Mouse (Mus musculus): ENCODE results near the gene 4933424G06Rik.

Gene 4933424G06Rik

GRCm38 (mm10) chr1:36768786-36769185 is 58.8 kb downstream of the 4933424G06Rik start:
- no peak for DNase-seq (ENCODE audit: extremely low read depth, insufficient read length, low spot score)

GRCm38 (mm10) chr1:36769951-36770350 is 60.0 kb downstream of the 4933424G06Rik start:
- DNase-seq (ENCODE audit: extremely low read depth, insufficient read length, low spot score), result no peak

- no peak for DNase-seq (ENCODE audit: extremely low read depth, insufficient read length, low spot score)
These were observed 61.0 kb downstream of the 4933424G06Rik start for GRCm38 (mm10) chr1:36770998-36771397.

GRCm38 (mm10) chr1:36772198-36772934 is 62.4 kb downstream of the 4933424G06Rik start:
- DNase-seq (ENCODE audit: extremely low read depth, insufficient read length, low spot score), result no peak

DNA sequence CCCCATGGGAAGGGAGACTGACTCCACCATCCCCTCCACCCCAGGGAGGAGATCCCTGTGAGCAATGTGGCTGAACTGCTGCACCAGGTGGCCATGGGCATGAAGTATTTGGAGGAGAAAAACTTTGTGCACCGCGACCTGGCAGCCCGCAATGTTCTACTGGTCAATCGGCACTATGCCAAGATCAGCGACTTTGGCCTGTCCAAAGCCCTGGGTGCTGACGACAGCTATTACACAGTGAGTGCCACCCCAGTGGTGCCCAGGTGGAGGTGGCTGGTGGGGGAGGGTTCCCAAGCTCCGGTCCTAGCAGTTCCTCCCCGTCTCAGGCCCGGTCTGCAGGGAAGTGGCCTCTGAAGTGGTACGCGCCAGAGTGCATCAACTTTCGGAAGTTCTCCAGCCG is 70.8 kb downstream of the 4933424G06Rik start:
- no peak for DNase-seq (ENCODE audit: extremely low read depth, insufficient read length, low spot score)

- DNase-seq (ENCODE audit: extremely low read depth, insufficient read length, low spot score), result no peak
These were observed 72.5 kb downstream of the 4933424G06Rik start for GRCm38 (mm10) chr1:36782476-36782875.

DNA sequence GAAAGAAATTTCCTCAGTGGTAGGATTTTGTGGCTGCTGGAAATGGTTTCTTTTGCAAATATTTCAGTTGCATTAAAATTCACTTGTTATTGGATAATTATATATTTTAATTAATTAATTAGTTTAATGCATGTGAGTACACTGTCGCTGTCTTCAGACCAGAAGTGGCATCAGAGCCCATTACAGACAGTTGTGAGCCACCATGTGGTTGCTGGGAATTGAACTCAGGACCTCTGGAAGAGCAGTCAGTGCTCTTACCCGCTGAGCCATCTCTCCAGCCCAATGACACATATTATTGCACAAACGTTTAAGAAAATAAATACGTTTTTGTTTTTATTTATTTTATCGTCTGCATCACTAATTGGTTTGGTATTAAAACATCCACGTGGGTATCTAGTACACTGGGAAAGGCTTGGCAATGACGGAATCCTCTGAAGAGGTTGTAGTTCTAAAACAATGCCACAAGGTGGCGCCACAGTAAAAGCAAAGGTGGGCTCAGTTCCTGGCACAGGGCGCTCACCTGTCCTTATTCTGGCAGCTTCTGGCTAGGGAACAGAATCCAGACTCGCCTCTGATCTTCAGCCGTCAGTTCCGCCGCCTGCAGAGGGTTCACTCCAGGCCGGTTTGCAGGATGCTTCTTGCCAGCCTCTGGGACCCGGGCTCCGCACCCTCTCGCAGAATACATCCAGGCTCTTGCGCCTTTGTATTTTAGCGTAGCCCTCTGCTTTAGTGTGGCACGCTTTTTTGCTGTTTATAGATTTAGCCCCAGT is 74.6 kb downstream of the 4933424G06Rik start:
- no peak for DNase-seq (ENCODE audit: extremely low read depth, insufficient read length, low spot score)

DNA sequence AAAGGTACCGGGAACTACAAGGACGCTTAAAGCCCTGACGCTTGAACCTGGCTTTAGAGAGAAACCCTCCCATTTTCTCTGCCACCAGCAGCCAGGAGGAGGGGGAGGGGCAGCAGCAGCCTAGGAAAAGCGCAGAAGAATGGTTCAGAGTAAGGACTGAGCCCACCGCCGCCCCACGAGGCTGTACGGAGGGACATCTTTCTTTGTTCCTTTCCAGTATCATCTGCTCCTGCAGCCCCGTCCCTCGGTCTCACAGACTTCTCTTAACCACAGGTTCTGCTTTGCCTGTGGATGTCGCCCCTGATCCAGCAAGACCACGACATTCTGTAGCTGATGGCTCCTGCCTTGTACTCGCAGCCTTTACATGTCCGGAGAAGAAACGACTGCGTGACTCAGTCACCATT is 75.3 kb downstream of the 4933424G06Rik start:
- no peak for DNase-seq (ENCODE audit: extremely low read depth, insufficient read length, low spot score)

DNA sequence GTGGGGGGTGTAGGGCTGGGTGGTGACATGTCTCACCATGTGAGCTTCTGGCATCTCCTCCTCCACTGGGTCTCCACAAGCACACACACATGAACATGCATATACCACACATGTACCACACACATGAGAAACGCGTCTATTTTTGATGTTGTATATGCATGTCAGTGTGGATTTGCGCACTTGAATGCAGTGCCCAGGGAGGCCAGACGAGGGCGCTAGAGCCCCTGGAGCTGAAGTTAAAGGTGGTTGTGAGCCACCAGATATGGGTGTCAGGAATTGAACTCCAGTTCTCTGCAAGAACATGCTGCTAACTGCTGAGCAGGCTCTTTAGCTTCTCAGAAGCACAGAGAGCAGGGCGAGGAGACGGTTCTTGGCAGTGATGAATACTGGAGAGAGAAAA is 76.4 kb downstream of the 4933424G06Rik start:
- no peak for DNase-seq (ENCODE audit: extremely low read depth, insufficient read length, low spot score)

DNA sequence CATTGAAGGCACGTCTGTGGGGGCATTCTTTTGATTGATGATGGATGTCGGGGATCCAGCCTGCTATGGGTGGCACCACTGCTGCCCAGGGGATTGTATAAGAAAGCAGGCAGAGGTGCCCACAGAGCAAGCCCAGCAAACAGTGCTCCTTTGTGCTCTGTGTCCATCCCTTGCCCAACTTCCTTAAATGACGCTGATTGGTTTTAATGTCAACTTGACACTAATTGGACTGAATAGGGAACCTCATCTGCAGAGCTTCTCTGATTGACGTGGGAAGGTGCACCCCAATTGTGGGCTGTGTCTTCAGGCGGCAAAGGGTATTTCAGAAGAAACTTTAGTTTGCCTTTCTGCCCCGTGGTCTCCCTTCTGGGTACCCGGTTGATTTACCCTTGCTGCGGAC is 79.5 kb downstream of the 4933424G06Rik start:
- DNase-seq (ENCODE audit: extremely low read depth, insufficient read length, low spot score), result no peak

- DNase-seq (ENCODE audit: extremely low read depth, insufficient read length, low spot score), result no peak
These were observed 86.8 kb downstream of the 4933424G06Rik start for GRCm38 (mm10) chr1:36796711-36797110.

DNA sequence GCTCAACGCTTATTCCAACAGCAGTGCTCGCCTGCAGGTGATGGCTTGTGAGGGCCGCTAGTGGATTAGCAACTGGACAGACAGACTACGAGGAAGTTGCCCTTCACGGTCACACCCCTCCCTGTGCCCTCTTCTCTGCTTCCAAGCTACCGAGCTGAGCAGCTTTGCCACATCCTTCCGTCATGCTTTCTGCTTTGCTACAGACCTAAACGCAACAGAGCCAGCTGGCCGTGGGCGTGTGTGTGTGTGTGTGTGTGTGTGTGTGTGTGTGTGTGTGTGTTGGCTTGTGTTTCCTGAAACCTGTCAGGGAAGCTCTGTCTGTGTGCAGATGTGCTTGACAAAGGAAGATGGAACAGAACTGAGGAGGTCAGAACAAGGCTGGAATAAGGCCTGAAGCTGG is 87.5 kb downstream of the 4933424G06Rik start:
- DNase-seq (ENCODE audit: extremely low read depth, insufficient read length, low spot score), result no peak

DNA sequence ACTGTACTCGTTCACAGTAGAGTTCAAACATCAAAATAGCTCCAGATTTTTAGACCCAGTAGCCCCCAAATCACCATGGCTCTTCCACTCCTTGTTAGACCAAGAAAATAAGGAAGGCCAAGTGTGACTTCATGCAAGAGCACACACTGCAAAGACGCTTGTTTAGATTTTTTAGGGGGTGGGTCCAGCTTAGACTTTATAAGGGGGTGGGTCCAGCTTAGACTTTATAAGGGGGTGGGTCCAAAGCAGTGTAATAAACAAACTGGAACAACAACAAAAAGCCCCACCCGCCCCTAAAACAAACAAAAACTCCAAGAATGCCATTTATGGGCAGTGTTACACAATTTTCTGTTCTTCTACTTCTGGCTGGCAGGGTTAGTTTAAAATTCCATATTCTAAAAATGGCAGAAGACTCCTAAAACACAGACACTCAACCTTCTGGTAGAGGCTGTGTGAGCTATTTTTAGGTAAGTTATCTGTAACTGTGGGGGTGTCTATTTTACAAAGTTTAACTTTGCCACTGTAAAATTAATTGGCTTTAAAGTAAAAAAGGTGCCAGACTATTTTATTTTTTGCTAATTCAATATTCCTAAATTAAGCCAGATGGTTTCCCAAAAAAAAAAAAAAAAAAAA is 90.5 kb downstream of the 4933424G06Rik start:
- no peak for DNase-seq (ENCODE audit: extremely low read depth, insufficient read length, low spot score)

- DNase-seq (ENCODE audit: extremely low read depth, insufficient read length, low spot score), result no peak
These were observed 94.3 kb downstream of the 4933424G06Rik start for GRCm38 (mm10) chr1:36804259-36804658.

- DNase-seq (ENCODE audit: extremely low read depth, insufficient read length, low spot score), result no peak
These were observed 94.9 kb downstream of the 4933424G06Rik start for GRCm38 (mm10) chr1:36804833-36805232.

GRCm38 (mm10) chr1:36806181-36806905 is 96.4 kb downstream of the 4933424G06Rik start:
- DNase-seq (ENCODE audit: extremely low read depth, insufficient read length, low spot score), result no peak

GRCm38 (mm10) chr1:36807086-36807485 is 97.1 kb downstream of the 4933424G06Rik start:
- no peak for DNase-seq (ENCODE audit: extremely low read depth, insufficient read length, low spot score)

All from 3134 (cell line).